Mouse (Mus musculus) lung, adult 18-20 months (tissue): ENCODE measurements at regions not wholly inside any gene's neighbourhood (a gene's known extent, or its start where the extent isn't known, plus 50 kb on each side); places are given as distances from the start of the nearest gene placed in this dataset.
A peak's percentile ranks its signal among the peaks of the same experiment; 100 is the strongest.
"Not testable (repeated sequence)": the region's sequence is repeated elsewhere in the genome, so short reads cannot be mapped to it uniquely, and the experiment has no call there.

Experiments used
- DNase-seq, 2 experiments: peaks; one replicate each; pipeline ENCODE4 v3.0.0; 2022; ENCODE audit warnings: mixed read lengths in 2 of 2

DNA sequence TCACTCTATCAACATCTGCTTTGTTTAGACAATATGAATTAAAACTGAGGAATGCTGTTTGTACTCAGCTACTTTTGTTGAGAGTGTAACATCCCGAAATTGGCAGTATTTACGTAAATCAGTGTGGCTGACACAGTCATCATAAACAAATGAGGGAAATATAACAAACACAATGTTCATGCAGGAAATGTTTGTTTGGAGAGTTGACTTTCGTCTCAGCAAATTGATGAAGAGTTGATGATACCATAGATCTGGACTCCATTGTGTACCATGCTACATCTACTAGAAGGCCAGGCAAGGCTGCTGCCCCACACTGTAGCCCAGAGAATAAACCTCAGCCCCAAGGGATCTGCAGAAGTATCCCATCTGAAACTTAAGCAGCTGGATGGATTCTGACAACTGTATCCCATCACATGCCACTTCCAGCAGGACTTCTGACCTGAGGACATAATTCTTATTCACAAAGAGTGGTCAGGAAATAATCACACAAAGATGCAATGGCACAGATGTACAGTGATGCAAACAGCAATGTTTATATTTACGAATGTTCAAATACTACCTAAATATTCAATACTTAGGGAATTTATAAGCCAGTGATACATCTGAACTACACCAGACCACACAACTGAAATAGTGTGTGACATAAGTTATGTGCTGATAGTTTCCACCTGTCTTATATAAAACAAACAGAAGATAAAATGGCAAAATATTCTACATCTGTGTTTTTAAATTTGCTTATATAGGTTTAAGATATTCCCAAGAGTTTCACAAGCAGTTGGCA lies 51.3 kb downstream of the Gm21897 start:
- peak; percentile 16 to 50 for DNase-seq

DNA sequence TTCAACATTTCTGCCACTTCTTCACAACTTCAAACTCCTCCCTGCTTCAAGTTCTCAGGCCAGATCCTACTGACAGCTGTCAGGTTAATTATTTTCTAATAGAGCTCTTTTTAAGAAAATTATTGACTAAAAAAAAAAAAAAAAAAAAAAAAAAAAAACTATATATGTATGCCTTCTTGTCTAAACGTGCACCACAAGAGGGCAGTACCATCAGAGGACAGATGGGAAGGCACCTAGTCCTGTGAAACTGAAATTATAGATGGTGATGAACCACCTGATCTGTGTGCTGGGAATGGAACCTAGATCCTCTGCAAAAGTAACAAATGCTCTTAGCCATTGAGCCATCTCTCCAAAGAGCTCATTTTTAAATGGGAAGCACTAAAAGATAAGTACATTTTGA lies 55.6 kb downstream of the Gm21897 start:
- DNase-seq: no peak

DNA sequence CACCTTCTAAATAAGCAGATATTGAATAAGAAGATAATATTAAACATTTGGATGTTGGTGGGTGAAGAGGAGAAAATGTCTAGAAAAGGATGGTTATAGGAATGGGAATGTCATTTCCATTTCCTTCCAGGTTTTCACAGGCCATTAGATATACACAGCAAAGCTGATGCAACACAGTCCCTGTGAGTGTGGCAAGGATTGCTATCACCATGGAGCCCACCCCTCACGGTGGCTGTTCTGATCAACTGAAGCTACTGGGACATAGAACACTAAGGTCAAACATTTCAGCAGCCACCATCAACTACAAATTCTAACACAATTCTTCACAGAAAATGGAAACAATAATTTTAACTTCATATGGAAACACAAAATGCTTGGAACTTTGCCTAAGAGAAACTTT lies 56.7 kb downstream of the Gm21897 start:
- no peak for DNase-seq

DNA sequence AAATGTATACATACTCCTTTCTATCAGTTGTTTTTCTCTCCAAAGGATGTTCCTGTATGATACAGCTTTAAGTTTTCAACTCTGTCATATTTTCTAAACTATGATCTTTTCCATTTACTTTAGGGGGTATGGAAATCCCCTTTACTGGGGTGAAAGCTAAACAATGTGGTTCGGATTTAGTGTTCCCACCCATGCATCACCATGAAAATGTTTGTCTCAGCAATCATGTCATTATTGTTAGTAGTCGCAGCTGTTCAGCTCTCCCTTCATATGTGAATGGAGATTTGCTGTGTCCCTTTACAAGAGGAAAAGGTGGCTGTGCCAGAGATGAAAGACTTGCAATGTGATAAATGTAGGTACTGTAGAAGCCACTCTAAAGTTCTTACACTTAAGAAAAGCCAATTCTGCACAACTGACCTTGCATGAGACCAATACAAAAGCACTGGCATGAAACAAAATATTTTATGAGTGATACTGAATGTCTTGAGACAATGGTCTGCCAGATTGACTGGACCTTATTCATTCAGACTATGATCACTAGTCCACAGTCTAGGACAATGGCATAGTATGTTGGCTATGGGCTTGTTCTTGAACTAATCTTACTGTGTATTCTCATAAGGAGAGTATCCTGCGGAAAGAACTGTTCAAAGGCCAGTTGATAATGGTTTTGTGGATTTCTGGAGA lies 68.4 kb downstream of the Gm21897 start:
- no peak for DNase-seq

DNA sequence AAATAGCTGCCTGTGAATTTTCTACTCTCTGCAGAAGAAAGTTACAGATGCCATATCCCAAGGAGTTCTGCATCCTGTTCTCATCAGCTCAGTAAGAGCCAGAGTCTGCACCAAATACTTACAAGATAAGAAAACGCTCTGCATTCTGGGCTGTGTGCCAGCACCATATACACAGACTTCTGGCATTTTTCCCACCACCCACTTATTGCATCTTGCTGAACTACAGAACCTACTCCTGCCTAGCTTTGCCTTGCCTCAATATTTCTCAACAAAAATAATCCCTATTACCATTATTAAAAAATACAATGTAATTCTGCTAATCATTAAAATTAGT lies 69.0 kb downstream of the Gm21897 start:
- DNase-seq: peak; percentile 6 to 10

DNA sequence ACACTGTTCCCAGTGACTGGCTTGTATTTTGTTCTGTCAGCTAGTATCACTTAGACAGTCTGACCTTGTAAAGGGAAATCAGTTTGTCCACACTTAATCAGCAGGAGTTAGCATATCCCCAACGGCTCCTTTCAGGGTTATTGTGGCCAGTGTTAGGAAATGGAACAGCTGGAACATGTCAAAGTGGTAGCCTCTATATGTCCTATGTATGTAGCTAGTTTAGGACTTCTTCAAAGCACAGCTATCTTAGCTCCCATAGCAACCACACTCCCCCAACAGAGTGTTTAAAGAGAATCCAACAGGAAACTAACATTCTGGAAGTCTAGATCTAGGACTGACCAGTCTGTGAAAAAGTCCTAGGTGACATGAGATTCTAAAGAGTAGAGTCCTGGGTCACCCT lies 72.6 kb downstream of the Gm21897 start:
- no peak for DNase-seq

DNA sequence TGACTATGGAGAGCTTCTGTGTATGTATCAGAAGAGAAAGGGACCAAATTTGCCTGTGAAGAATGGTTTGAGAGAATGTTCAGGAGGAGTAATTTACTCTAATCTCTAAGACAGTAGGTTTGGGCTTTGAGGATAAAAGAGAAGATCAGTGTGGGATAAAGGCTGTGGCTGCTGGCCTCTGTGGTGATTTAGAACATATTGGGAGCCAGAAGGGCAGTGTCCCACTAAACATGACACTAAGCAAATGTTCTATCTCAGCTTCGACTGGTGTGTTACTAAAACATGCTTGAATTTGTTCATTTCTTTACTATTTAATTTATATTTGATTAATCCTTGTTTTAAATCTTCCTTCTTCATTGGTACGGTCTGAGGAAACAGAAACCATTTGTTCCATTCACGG lies 113.1 kb downstream of the Gm21897 start:
- no peak for DNase-seq

DNA sequence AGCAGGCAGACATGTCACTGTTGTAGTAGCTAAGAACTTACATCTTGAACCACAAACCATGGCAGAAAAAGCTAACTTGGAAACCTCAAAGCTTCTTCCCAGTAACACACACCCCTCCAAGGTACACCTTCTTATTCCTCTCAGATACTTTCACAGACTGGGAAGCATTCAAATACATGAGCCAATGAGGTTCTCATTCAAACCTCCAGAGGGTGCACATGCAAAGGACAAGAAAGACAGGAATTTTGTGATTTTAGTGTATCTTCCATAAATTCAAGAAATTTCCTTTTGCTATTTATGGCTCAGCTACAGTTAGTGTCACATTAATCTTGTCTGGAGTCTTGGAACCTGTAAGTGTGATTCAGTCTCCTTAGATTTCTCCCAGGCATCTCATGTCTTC lies 115.4 kb downstream of the Gm21897 start:
- no peak for DNase-seq

DNA sequence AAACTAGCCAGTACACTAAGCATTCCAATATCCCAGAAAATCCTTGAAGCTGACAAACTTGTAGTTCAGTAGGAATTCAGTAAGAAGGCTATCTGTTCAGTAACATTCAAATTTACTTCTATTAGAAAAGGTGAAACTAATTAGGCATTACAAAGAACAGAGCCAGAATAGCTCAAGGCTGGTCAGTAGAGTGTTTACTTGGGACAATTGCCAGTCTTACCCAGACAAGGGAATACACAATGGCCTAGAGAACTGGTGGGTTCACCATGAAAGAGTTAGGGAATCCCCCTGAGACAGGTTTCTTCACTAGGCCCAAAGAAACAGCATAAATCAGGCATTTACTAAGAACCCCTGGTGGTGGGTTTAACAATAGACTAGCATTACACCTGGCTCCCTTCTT lies 145.6 kb downstream of the Gm21897 start:
- not testable (repeated sequence) for DNase-seq

DNA sequence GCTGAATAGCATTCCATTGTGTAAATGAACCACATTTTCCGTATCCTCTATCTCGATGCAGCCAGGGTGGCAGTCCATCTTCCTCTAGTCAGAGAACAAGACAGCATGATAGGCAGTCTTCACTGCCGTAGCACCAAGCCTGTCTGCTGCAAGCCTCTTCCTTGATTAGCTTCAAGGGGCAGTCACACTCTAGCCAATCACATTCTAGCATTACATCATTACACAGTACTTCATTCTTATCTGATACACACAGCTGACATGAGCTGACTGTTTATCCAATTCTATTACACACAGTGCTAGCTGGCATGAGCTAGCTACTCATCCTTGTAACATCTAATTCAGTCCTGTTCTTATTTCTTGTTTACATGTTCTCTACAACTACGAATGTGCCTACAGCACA lies 156.6 kb downstream of the Gm21897 start:
- DNase-seq: no peak

DNA sequence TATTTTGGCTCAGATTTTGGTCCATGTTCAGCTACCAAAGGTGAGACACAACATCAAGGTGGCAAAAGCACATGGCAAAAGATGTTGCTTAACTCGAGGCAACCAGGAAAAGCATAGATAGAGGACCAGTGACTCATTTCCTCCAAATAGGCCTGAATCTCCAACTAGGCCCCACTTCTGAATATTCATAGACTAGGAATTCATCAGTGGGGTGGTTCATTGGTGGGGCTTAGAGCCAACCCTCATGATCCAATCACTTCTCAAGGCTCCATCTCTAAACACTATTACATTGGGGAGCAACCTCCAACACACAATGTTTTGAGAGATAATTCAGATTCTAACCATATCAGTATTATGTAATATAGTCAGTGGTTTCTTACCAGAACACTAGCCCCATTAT lies 161.6 kb downstream of the Gm21897 start:
- no peak for DNase-seq

DNA sequence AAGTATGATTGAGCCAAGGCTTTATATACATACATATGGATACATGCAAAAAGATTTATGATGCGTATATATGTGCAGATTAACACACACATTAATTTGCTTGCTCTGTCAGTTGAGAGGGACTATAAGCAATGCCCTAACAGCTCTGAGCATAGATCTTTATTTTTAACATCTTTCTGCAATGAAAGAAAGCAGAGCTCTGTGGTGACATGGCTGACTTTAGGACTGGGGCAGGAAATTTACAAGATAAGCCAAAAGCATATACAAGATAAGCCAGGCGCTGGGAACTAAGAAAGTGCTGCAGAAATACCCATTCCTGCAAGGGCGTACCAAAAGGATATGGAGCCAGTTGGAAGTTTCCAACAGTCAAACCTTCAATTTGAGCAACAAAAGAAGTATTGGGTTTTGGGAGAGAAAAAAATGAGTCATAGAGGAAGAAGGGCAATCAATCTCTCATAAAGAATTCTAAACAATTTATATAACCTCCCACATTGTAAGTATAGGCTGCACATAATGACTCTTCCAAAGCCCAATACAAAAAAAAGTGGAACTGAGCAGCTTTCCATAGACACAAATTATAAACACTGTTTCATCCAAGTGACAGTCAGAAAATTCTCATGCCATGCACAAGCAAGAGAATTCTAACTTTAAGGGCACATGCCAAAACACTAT lies 174.2 kb downstream of the Gm21897 start:
- no peak for DNase-seq

DNA sequence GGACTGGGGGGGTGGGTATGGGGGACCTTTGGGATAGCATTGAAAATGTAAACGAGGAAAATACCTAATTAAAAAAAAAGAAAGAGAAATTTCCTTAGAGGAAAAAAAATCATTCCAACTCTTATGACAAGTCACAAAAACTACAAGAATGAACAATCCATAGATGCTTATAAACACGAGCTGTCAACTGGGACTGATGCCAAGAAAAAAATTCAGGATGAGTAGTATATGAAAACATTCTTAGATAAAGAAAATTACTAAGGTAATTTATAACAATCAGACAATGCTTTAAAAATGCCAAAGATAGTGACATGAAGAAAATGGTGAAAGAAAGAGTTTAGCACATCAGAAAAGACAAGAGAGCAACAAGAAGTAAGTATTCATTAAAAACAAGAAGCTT lies 176.0 kb downstream of the Gm21897 start:
- DNase-seq: no peak
